In the genomic region with DNA sequence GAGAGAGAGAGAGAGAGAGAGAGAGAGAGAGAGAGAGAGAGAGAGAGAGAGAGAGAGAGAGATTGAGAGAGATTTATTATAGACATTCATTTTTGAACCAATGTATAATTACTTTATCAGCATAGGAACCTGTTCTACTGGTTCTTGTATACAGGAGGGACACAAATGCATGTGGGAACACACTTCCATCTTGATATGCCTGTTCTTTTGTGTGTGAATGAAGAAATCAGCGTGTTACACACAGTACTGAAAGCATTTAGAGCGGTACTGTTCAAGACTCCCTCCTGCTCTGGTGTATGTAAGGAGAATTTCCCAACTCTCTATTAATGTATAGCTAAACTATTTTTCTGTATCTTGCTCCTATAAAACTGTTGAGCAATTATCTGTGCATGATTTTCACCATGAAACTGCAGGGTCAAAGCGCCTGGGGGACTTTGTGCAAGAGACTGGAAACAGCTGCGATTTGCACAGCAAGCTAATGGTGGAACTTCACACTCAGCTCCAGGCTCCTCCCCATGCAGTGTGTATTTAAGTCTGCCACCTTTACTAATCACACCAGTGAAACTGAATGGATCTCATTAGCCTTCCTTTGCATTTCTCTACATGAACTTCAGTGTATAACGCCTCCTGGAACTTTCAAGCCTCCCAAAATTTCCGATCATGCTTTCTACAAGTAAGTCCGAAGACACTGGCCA, we compare ENCODE assay signal across 24 mouse cellular contexts.
A peak's percentile ranks its signal among the peaks of the same experiment; 100 is the strongest.
DNase-seq lines count a peak whose midpoint lies in the region; ATAC-seq lines count a peak whose summit lies in the region.
"Had no signal": no experiment of that assay in that cellular context is flagged by ENCODE, and none has a peak within 500 bp of the region (broad histone marks: within the 10 kb centered on the region; RNA-seq: fewer than 3 reads in every experiment).

No protein-coding gene starts in this region.

- H3K36me3 ChIP-seq in heart, embryonic 10.5 days = no peaks in the 10 kb centered on the region
- no peaks in the 10 kb centered on the region for H3K36me3 ChIP-seq in lung, embryonic 16.5 days (ENCODE audit: control insufficient read depth, insufficient read depth, low read length)
- H3K36me3 ChIP-seq in intestine, embryonic 16.5 days (ENCODE audit: control insufficient read depth, insufficient read depth, low read length) = no peaks in the 10 kb centered on the region
- H3K36me3 ChIP-seq in stomach, embryonic 16.5 days (ENCODE audit: control insufficient read depth, insufficient read depth, low read length) = no peaks in the 10 kb centered on the region
- H3K36me3 ChIP-seq: embryonic facial prominence, embryonic 13.5 days; liver, embryonic 13.5 days; midbrain, embryonic 12.5 days had no signal

- H3K4me3 ChIP-seq in heart, embryonic 10.5 days = no peak overlapping the region
- no peak overlapping the region for H3K4me3 ChIP-seq in lung, embryonic 16.5 days (ENCODE audit: low read length)
- H3K4me3 ChIP-seq in intestine, embryonic 16.5 days (ENCODE audit: low read length) = no peak overlapping the region
- H3K4me3 ChIP-seq in stomach, embryonic 16.5 days (replicated peaks; ENCODE audit: low read length) = no peak overlapping the region
- H3K4me3 ChIP-seq: embryonic facial prominence, embryonic 13.5 days; heart, adult 2 months; liver, embryonic 13.5 days; midbrain, embryonic 12.5 days had no signal

- peak; percentile 30 for DNase-seq in heart, embryonic 10.5 days (ENCODE audit: low spot score)
- no peak for DNase-seq in heart, postnatal 25 days (ENCODE audit: low spot score)
- DNase-seq in lung, postnatal 10 days = no peak
- DNase-seq in adrenal gland, adult 2 months = no peak
- DNase-seq in cerebellum, postnatal 10 days = no peak
- DNase-seq: adrenal gland, postnatal 36 days; cerebellum, adult 11-12 months; cerebellum, postnatal 14 days; gastrocnemius, postnatal 14 days; heart, adult 2 months; heart, postnatal 36 days; liver, embryonic 13.5 days; right cerebral cortex, postnatal 14 days; spleen, adult 18-20 months had no signal

- H3K9me3 ChIP-seq in heart, embryonic 10.5 days = no peaks in the 10 kb centered on the region
- H3K9me3 ChIP-seq in lung, embryonic 16.5 days (ENCODE audit: control insufficient read depth, low read length) = no peaks in the 10 kb centered on the region
- H3K9me3 ChIP-seq in intestine, embryonic 16.5 days (ENCODE audit: control insufficient read depth, low read length) = no peaks in the 10 kb centered on the region
- no peaks in the 10 kb centered on the region for H3K9me3 ChIP-seq in stomach, embryonic 16.5 days (replicated peaks; ENCODE audit: control insufficient read depth, low read length)
- H3K9me3 ChIP-seq: embryonic facial prominence, embryonic 13.5 days; midbrain, embryonic 12.5 days had no signal

- no peak overlapping the region for H3K9ac ChIP-seq in lung, embryonic 16.5 days (ENCODE audit: low read length)
- no peak overlapping the region for H3K9ac ChIP-seq in intestine, embryonic 16.5 days (ENCODE audit: low read depth, low read length)
- no peak overlapping the region; the same call in 1 of the 2 replicates for H3K9ac ChIP-seq in stomach, embryonic 16.5 days (ENCODE audit: low read length)
- H3K9ac ChIP-seq: embryonic facial prominence, embryonic 13.5 days; hindbrain, embryonic 14.5 days; liver, embryonic 13.5 days; midbrain, embryonic 12.5 days had no signal

- H3K4me2 ChIP-seq in lung, embryonic 16.5 days (ENCODE audit: low read depth, low read length) = no peak overlapping the region
- no peak overlapping the region for H3K4me2 ChIP-seq in intestine, embryonic 16.5 days (ENCODE audit: low read depth, low read length)
- 0 out of 2 replicates have a peak overlapping the region, but pooled peaks have one; percentile 15 for H3K4me2 ChIP-seq in stomach, embryonic 16.5 days (ENCODE audit: low read depth, low read length)
- H3K4me2 ChIP-seq: embryonic facial prominence, embryonic 13.5 days; hindbrain, embryonic 14.5 days; liver, embryonic 13.5 days; midbrain, embryonic 12.5 days had no signal

- peak; percentile 36; the same call in 1 of the 2 replicates for ATAC-seq in lung, embryonic 16.5 days (ENCODE audit: low read depth)
- ATAC-seq in intestine, embryonic 16.5 days = peak; percentile 71
- ATAC-seq in stomach, embryonic 16.5 days (ENCODE audit: insufficient read depth, low FRiP score) = peak; percentile 83; the same call in 1 of the 2 replicates
- ATAC-seq: CD4-positive, CD25-positive, alpha-beta regulatory T cell, adult 4 months; forebrain, embryonic 14.5 days; inflammation-experienced regulatory T-cells, adult 6 months had no signal

- H3K27ac ChIP-seq in heart, embryonic 10.5 days = no peak overlapping the region
- H3K27ac ChIP-seq in lung, embryonic 16.5 days (ENCODE audit: low read length) = no peak overlapping the region
- no peak overlapping the region for H3K27ac ChIP-seq in intestine, embryonic 16.5 days (ENCODE audit: low read length)
- peak overlapping the region; percentile 80 for H3K27ac ChIP-seq in stomach, embryonic 16.5 days (ENCODE audit: low read length)
- H3K27ac ChIP-seq: embryonic facial prominence, embryonic 13.5 days; heart, adult 2 months; hindbrain, embryonic 14.5 days; kidney, postnatal 0 days; liver, embryonic 13.5 days; midbrain, embryonic 12.5 days had no signal

- 69% methylated on average over 7 of the region's 7 CpGs for WGBS in heart, embryonic 10.5 days
- WGBS in lung, embryonic 16.5 days = 55% methylated on average over 7 of the region's 7 CpGs
- 68% methylated on average over 7 of the region's 7 CpGs for WGBS in intestine, embryonic 16.5 days
- WGBS in stomach, embryonic 16.5 days = 68% methylated on average over 7 of the region's 7 CpGs

- intact Hi-C loops in heart, postnatal 25 days (cut with DNase I) = no loop called here

- 0 out of 2 replicates have a peak, but pooled peaks cover 8% of the 10 kb centered on the region for H3K27me3 ChIP-seq in heart, embryonic 10.5 days (ENCODE audit: insufficient read depth, poor library complexity, severe bottlenecking)
- H3K27me3 ChIP-seq in lung, embryonic 16.5 days (ENCODE audit: control insufficient read depth, insufficient read depth, low read depth, low read length) = no peaks in the 10 kb centered on the region
- H3K27me3 ChIP-seq in intestine, embryonic 16.5 days (replicated peaks; ENCODE audit: control insufficient read depth, insufficient read depth, low read length) = no peaks in the 10 kb centered on the region
- no peaks in the 10 kb centered on the region for H3K27me3 ChIP-seq in stomach, embryonic 16.5 days (ENCODE audit: control insufficient read depth, insufficient read depth, low read length)
- H3K27me3 ChIP-seq: embryonic facial prominence, embryonic 13.5 days; liver, embryonic 13.5 days; midbrain, embryonic 12.5 days had no signal

- H3K4me1 ChIP-seq in heart, embryonic 10.5 days = no peaks in the 10 kb centered on the region
- H3K4me1 ChIP-seq in lung, embryonic 16.5 days (replicated peaks; ENCODE audit: control insufficient read depth, insufficient read depth, low read length) = 0 out of 2 replicates have a peak, but pooled peaks cover 3% of the 10 kb centered on the region
- H3K4me1 ChIP-seq in intestine, embryonic 16.5 days (ENCODE audit: control insufficient read depth, insufficient read depth, low read length) = no peaks in the 10 kb centered on the region
- 0 out of 2 replicates have a peak, but pooled peaks cover 4% of the 10 kb centered on the region for H3K4me1 ChIP-seq in stomach, embryonic 16.5 days (ENCODE audit: control insufficient read depth, insufficient read depth, low read length)
- H3K4me1 ChIP-seq: liver, embryonic 13.5 days had no signal
